Mouse (Mus musculus) adrenal gland, adult (tissue): ENCODE measurements around the gene Gm20388.

Experiments used
- DNase-seq, 2 experiments: peaks; one replicate each; pipeline ENCODE4 v3.0.0; 2022 to 2023; ENCODE audit warnings: low spot score in 1 of 2; ENCODE audit not compliant: inconsistent age in 2 of 2

Gene Gm20388

GRCm38 (mm10) chr8:122898018-122898417 lies 2987.4 kb downstream of the Gm20388 start:
- no peak for DNase-seq

GRCm38 (mm10) chr8:122898473-122898872 lies 2987.8 kb downstream of the Gm20388 start:
- DNase-seq = no peak

- DNase-seq = no peak
Measured at GRCm38 (mm10) chr8:122899085-122899484, 2988.4 kb downstream of the Gm20388 start.

GRCm38 (mm10) chr8:122901476-122901875 lies 2990.8 kb downstream of the Gm20388 start:
- DNase-seq = no peak

GRCm38 (mm10) chr8:122901892-122902515 lies 2991.4 kb downstream of the Gm20388 start:
- DNase-seq = peak; percentile 70 to 85

GRCm38 (mm10) chr8:122902581-122902980 lies 2991.9 kb downstream of the Gm20388 start:
- peak; percentile 84 to 89 for DNase-seq

GRCm38 (mm10) chr8:122903002-122903401 lies 2992.4 kb downstream of the Gm20388 start:
- DNase-seq = peak in 1 of 2 experiments; percentile 58

- DNase-seq = no peak
Measured at GRCm38 (mm10) chr8:122904496-122904895, 2993.9 kb downstream of the Gm20388 start.

- DNase-seq = peak; percentile 72 to 89
Measured at GRCm38 (mm10) chr8:122905346-122905745, 2994.7 kb downstream of the Gm20388 start.

- DNase-seq = peak; percentile 97 to 99
Measured at GRCm38 (mm10) chr8:122906463-122907021, 2995.9 kb downstream of the Gm20388 start.

- no peak for DNase-seq
Measured at GRCm38 (mm10) chr8:122912150-122912549, 3001.5 kb downstream of the Gm20388 start.

GRCm38 (mm10) chr8:122912871-122913270 lies 3002.2 kb downstream of the Gm20388 start:
- DNase-seq = no peak

GRCm38 (mm10) chr8:122916766-122917165 lies 3006.1 kb downstream of the Gm20388 start:
- no peak for DNase-seq

GRCm38 (mm10) chr8:122917531-122918392 lies 3007.1 kb downstream of the Gm20388 start:
- DNase-seq = no peak

GRCm38 (mm10) chr8:122918438-122919107 lies 3007.9 kb downstream of the Gm20388 start:
- DNase-seq = no peak

GRCm38 (mm10) chr8:122920890-122921289 lies 3010.2 kb downstream of the Gm20388 start:
- DNase-seq = no peak

- DNase-seq = no peak
Measured at GRCm38 (mm10) chr8:122922945-122923344, 3012.3 kb downstream of the Gm20388 start.

GRCm38 (mm10) chr8:122923431-122924090 lies 3012.9 kb downstream of the Gm20388 start:
- peak in 1 of 2 experiments; percentile 68 for DNase-seq

GRCm38 (mm10) chr8:122924091-122924490 lies 3013.4 kb downstream of the Gm20388 start:
- DNase-seq = peak in 1 of 2 experiments; percentile 65

- no peak for DNase-seq
Measured at GRCm38 (mm10) chr8:122925939-122926722, 3015.5 kb downstream of the Gm20388 start.
